8 mouse cellular contexts compared by ENCODE assay signal in the genomic region with DNA sequence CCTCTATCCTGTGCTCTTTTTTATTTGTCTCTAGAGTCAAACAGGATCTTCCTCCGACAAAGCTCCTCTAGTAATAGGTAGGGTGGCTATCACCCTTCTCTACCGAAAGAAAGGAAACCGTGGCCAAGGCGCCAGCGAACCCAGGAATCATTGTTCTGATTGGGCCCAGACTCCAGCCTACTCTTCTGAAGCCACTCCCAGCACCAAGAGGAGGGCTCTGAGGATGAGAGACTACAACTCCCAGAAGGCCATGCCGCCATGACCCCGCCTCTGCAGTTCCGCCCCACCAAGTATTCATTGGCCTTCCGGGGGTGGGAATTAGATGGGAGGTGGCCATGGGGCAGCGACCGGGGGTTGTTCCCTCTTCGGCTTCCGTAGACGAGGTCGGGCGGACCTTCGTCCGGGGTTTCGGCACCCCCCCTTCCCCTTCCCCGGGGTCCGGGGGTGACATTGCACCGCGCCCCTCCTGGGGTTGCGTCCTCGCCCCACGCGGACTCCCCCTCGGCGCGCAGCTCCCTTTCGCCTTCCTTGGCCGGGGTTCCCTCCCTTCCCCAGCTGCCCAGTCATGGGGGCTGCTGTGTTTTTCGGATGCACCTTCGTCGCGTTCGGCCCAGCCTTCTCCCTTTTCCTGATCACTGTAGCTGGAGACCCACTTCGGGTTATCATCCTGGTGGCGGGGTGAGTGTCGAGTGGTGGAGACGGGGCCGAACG. TPM values are rescaled to one million over a fixed set of nuclear protein-coding genes. Genes with fewer than 3 reads are reported as not detected.
DNase-seq lines count a peak whose midpoint lies in the region; ATAC-seq lines count a peak whose summit lies in the region.
"Not testable (repeated sequence)": the region's sequence is repeated elsewhere in the genome, so short reads cannot be mapped to it uniquely, and the experiment has no call there.

Gene Aph1a (plus strand): TSS at position 364 of the 711 bp plus-strand sequence.

- not testable (repeated sequence) for H3K9me3 ChIP-seq in forebrain, embryonic 10.5 days; heart, embryonic 15.5 days (replicated peaks); liver, embryonic 15.5 days (replicated peaks); neural tube, embryonic 12.5 days

- peak within 1 kb of the TSS; percentile 82 for H3K4me3 ChIP-seq in forebrain, embryonic 10.5 days
- H3K4me3 ChIP-seq in heart, embryonic 15.5 days = peak within 1 kb of the TSS; percentile 62
- H3K4me3 ChIP-seq in liver, embryonic 15.5 days (replicated peaks) = peak within 1 kb of the TSS; percentile 69
- H3K4me3 ChIP-seq in neural tube, embryonic 12.5 days = peak within 1 kb of the TSS; percentile 61

- peaks cover 22% of the 10 kb centered on the region for H3K36me3 ChIP-seq in forebrain, embryonic 10.5 days (replicated peaks)
- H3K36me3 ChIP-seq in heart, embryonic 15.5 days; liver, embryonic 15.5 days (replicated peaks); neural tube, embryonic 12.5 days: not testable (repeated sequence)

- ATAC-seq in CD4-positive, CD25-positive, alpha-beta regulatory T cell, adult 4 months = peak; percentile 99
- peak; percentile 94 for ATAC-seq in heart, embryonic 15.5 days (replicated peaks; ENCODE audit: insufficient number of reproducible peaks, insufficient read depth, low FRiP score, low read depth)
- peak; percentile 98 for ATAC-seq in liver, embryonic 15.5 days (ENCODE audit: insufficient read depth)
- ATAC-seq in neural tube, embryonic 12.5 days (ENCODE audit: low FRiP score, low read depth) = peak; percentile 96

- peaks cover 44% of the 10 kb centered on the region for H3K4me1 ChIP-seq in forebrain, embryonic 10.5 days
- H3K4me1 ChIP-seq in heart, embryonic 15.5 days (replicated peaks) = peaks cover 38% of the 10 kb centered on the region
- H3K4me1 ChIP-seq in liver, embryonic 15.5 days (replicated peaks) = peaks cover 44% of the 10 kb centered on the region
- H3K4me1 ChIP-seq in neural tube, embryonic 12.5 days = peaks cover 22% of the 10 kb centered on the region

- peaks cover 16% of the 10 kb centered on the region for H3K27me3 ChIP-seq in forebrain, embryonic 10.5 days (ENCODE audit: poor library complexity, severe bottlenecking)
- H3K27me3 ChIP-seq in heart, embryonic 15.5 days; liver, embryonic 15.5 days; neural tube, embryonic 12.5 days (replicated peaks): not testable (repeated sequence)

- peak; percentile 87 for DNase-seq in c-Kit-negative CD71-positive TER-119-positive erythroid progenitor cells, embryonic 14.5 days (ENCODE audit: low read depth, low spot score)
- peak; percentile 93 for DNase-seq in forebrain, embryonic 10.5 days (ENCODE audit: extremely low spot score, low spot score)
- peak; percentile 96 to 99 for DNase-seq in kidney, postnatal 36 days
- peak; percentile 99 for DNase-seq in telencephalon, adult 2 months (ENCODE audit: low read depth, low spot score)

- peak within 1 kb of the TSS; percentile 85 for H3K27ac ChIP-seq in forebrain, embryonic 10.5 days
- peak within 1 kb of the TSS; percentile 81 for H3K27ac ChIP-seq in heart, embryonic 15.5 days
- peak within 1 kb of the TSS; percentile 72 for H3K27ac ChIP-seq in liver, embryonic 15.5 days (replicated peaks)
- H3K27ac ChIP-seq in neural tube, embryonic 12.5 days = not testable (repeated sequence)

- peak within 1 kb of the TSS; percentile 70 for H3K9ac ChIP-seq in heart, embryonic 15.5 days
- H3K9ac ChIP-seq in liver, embryonic 15.5 days = peak within 1 kb of the TSS; percentile 81
- peak within 1 kb of the TSS; percentile 79 for H3K9ac ChIP-seq in neural tube, embryonic 12.5 days

- peak within 1 kb of the TSS; percentile 67 for H3K4me2 ChIP-seq in heart, embryonic 15.5 days
- peak within 1 kb of the TSS; percentile 87 for H3K4me2 ChIP-seq in liver, embryonic 15.5 days
- H3K4me2 ChIP-seq in neural tube, embryonic 12.5 days (replicated peaks) = peak within 1 kb of the TSS; percentile 87

- WGBS in forebrain, embryonic 10.5 days = under 1% methylated on average over 30 of the region's 43 CpGs
- WGBS in heart, embryonic 15.5 days = 1% methylated on average over 30 of the region's 43 CpGs
- under 1% methylated on average over 28 of the region's 43 CpGs for WGBS in liver, embryonic 15.5 days (ENCODE audit: insufficient replicate concordance)
- WGBS in neural tube, embryonic 12.5 days = 0% methylated on average over 31 of the region's 43 CpGs

RNA-seq across cellular contexts. Expression of gene Aph1a, which starts in this region (rescaled TPM):
- 10 to 100 TPM; 14.8 to 19.9 TPM for polyA plus RNA-seq in CD4-positive, CD25-positive, alpha-beta regulatory T cell, adult 4 months (2017; shearing (Covaris generic))
- polyA plus RNA-seq in forebrain, embryonic 10.5 days (2016; fragmentation: Nextera tagmentation; extraction: Ambion mirVana) = 28.7 and 29.2 TPM in 2 replicates
- 33.3 and 35.8 TPM in 2 replicates for polyA plus RNA-seq in heart, embryonic 15.5 days (2015; fragmentation: Nextera tagmentation; extraction: Ambion mirVana)
- 11.8 and 13.3 TPM in 2 replicates for polyA plus RNA-seq in liver, embryonic 15.5 days (2015; fragmentation: Nextera tagmentation; extraction: Ambion mirVana)
- polyA plus RNA-seq in neural tube, embryonic 12.5 days (2016; fragmentation: Nextera tagmentation; extraction: Ambion mirVana) = 26.9 and 36.5 TPM in 2 replicates
